Mouse (Mus musculus): ENCODE measurements around the gene Ldlrad3. TPM values are rescaled to one million over a fixed set of nuclear protein-coding genes. Genes with fewer than 3 reads are reported as not detected.

The Ldlrad3 gene
- polyA plus RNA-seq, 1 experiment from 2014 or later = 4.6 TPM

GRCm38 (mm10) chr2:101950716-101951520 lies 235.3 kb downstream of the Ldlrad3 start:
- WGBS (ENCODE audit: insufficient replicate concordance) = 65% methylated on average over 7 of the region's 7 CpGs
- Histone ChIP-seq H3K27ac (ENCODE audit: low read depth) (no peak overlapping the region), H3K9ac (replicated peaks) (no peak overlapping the region), H3K27me3 (ENCODE audit: insufficient read depth, low read length) (no peaks in the 10 kb centered on the region), H3K4me2 (ENCODE audit: low read depth, low read length) (no peak overlapping the region), H3K4me1 (ENCODE audit: insufficient read depth) (no peaks in the 10 kb centered on the region), H3K4me3 (ENCODE audit: low read depth, low read length) (no peak overlapping the region), H3K36me3 (replicated peaks; ENCODE audit: insufficient read depth, low read length) (no peaks in the 10 kb centered on the region), H3K9me3 (ENCODE audit: low read length) (no peaks in the 10 kb centered on the region)
- TF ChIP-seq CTCF (IDR thresholded peaks at IDR 0.05; ENCODE audit: low read depth) (no peak), EP300 (IDR thresholded peaks at IDR 0.05; ENCODE audit: low read depth) (no peak)
- DNase-seq = no peak
- ATAC-seq = no peak

GRCm38 (mm10) chr2:101935006-101935405 lies 251.2 kb downstream of the Ldlrad3 start:
- H3K9ac ChIP-seq (replicated peaks) = no peak overlapping the region
- TF ChIP-seq EP300 (IDR thresholded peaks at IDR 0.05; ENCODE audit: low read depth) = no peak
- TF ChIP-seq CTCF (IDR thresholded peaks at IDR 0.05; ENCODE audit: low read depth) = no peak
- no peak overlapping the region for H3K27ac ChIP-seq (ENCODE audit: low read depth)

GRCm38 (mm10) chr2:101933301-101933700 lies 252.9 kb downstream of the Ldlrad3 start:
- no peak for ATAC-seq

More at GRCm38 (mm10) chr2:101935006-101935405, 251.2 kb downstream of the Ldlrad3 start:
- Histone ChIP-seq H3K27me3 (ENCODE audit: insufficient read depth, low read length) (no peaks in the 10 kb centered on the region), H3K36me3 (replicated peaks; ENCODE audit: insufficient read depth, low read length) (no peaks in the 10 kb centered on the region), H3K4me1 (ENCODE audit: insufficient read depth) (no peaks in the 10 kb centered on the region), H3K4me2 (ENCODE audit: low read depth, low read length) (no peak overlapping the region), H3K9me3 (ENCODE audit: low read length) (no peaks in the 10 kb centered on the region), H3K4me3 (ENCODE audit: low read depth, low read length) (no peak overlapping the region)
- DNase-seq (no peak), ATAC-seq (no peak)
- 84% methylated on average over 1 of the region's 1 CpGs for WGBS (ENCODE audit: insufficient replicate concordance)

GRCm38 (mm10) chr2:101932169-101932936 lies 253.8 kb downstream of the Ldlrad3 start:
- no peak for ATAC-seq
- TF ChIP-seq EP300 (IDR thresholded peaks at IDR 0.05; ENCODE audit: low read depth) (no peak), CTCF (IDR thresholded peaks at IDR 0.05; ENCODE audit: low read depth) (no peak)
- H3K9ac ChIP-seq (replicated peaks) = no peak overlapping the region
- no peaks in the 10 kb centered on the region for H3K27me3 ChIP-seq (ENCODE audit: insufficient read depth, low read length)
- DNase-seq = no peak
- no peaks in the 10 kb centered on the region for H3K4me1 ChIP-seq (ENCODE audit: insufficient read depth)
- no peak overlapping the region for H3K4me3 ChIP-seq (ENCODE audit: low read depth, low read length)
- H3K9me3 ChIP-seq (ENCODE audit: low read length) = no peaks in the 10 kb centered on the region
- 81% methylated on average over 14 of the region's 14 CpGs for WGBS (ENCODE audit: insufficient replicate concordance)
- H3K36me3 ChIP-seq (replicated peaks; ENCODE audit: insufficient read depth, low read length) = no peaks in the 10 kb centered on the region
- no peak overlapping the region for H3K4me2 ChIP-seq (ENCODE audit: low read depth, low read length)
- H3K27ac ChIP-seq (ENCODE audit: low read depth) = no peak overlapping the region

More at GRCm38 (mm10) chr2:101933301-101933700, 252.9 kb downstream of the Ldlrad3 start:
- no peak for TF ChIP-seq CTCF (IDR thresholded peaks at IDR 0.05; ENCODE audit: low read depth)
- TF ChIP-seq EP300 (IDR thresholded peaks at IDR 0.05; ENCODE audit: low read depth) = no peak
- Histone ChIP-seq H3K4me1 (ENCODE audit: insufficient read depth) (no peaks in the 10 kb centered on the region), H3K27ac (ENCODE audit: low read depth) (no peak overlapping the region), H3K9ac (replicated peaks) (no peak overlapping the region), H3K4me2 (ENCODE audit: low read depth, low read length) (no peak overlapping the region), H3K9me3 (ENCODE audit: low read length) (no peaks in the 10 kb centered on the region), H3K36me3 (replicated peaks; ENCODE audit: insufficient read depth, low read length) (no peaks in the 10 kb centered on the region), H3K4me3 (ENCODE audit: low read depth, low read length) (no peak overlapping the region), H3K27me3 (ENCODE audit: insufficient read depth, low read length) (no peaks in the 10 kb centered on the region)
- 71% methylated on average over 3 of the region's 3 CpGs for WGBS (ENCODE audit: insufficient replicate concordance)
- DNase-seq = no peak

GRCm38 (mm10) chr2:101925591-101926188 lies 260.5 kb downstream of the Ldlrad3 start:
- Histone ChIP-seq H3K27me3 (ENCODE audit: insufficient read depth, low read length) (no peaks in the 10 kb centered on the region), H3K27ac (ENCODE audit: low read depth) (no peak overlapping the region), H3K9ac (replicated peaks) (no peak overlapping the region), H3K9me3 (ENCODE audit: low read length) (no peaks in the 10 kb centered on the region), H3K36me3 (replicated peaks; ENCODE audit: insufficient read depth, low read length) (no peaks in the 10 kb centered on the region), H3K4me2 (ENCODE audit: low read depth, low read length) (no peak overlapping the region), H3K4me1 (ENCODE audit: insufficient read depth) (peaks cover 4% of the 10 kb centered on the region; the same call in 1 of the 2 replicates), H3K4me3 (ENCODE audit: low read depth, low read length) (no peak overlapping the region)
- 83% methylated on average over 12 of the region's 12 CpGs for WGBS (ENCODE audit: insufficient replicate concordance)
- no peak for TF ChIP-seq EP300 (IDR thresholded peaks at IDR 0.05; ENCODE audit: low read depth)
- TF ChIP-seq CTCF (IDR thresholded peaks at IDR 0.05; ENCODE audit: low read depth) = no peak
- ATAC-seq (no peak), DNase-seq (no peak)

- Histone ChIP-seq H3K4me1 (ENCODE audit: insufficient read depth) (peaks cover 4% of the 10 kb centered on the region; the same call in 1 of the 2 replicates), H3K9me3 (ENCODE audit: low read length) (no peaks in the 10 kb centered on the region), H3K4me2 (ENCODE audit: low read depth, low read length) (no peak overlapping the region), H3K4me3 (ENCODE audit: low read depth, low read length) (no peak overlapping the region), H3K36me3 (replicated peaks; ENCODE audit: insufficient read depth, low read length) (no peaks in the 10 kb centered on the region), H3K9ac (replicated peaks) (no peak overlapping the region), H3K27ac (ENCODE audit: low read depth) (no peak overlapping the region), H3K27me3 (ENCODE audit: insufficient read depth, low read length) (no peaks in the 10 kb centered on the region)
- ATAC-seq (no peak), DNase-seq (no peak)
- 82% methylated on average over 3 of the region's 3 CpGs for WGBS (ENCODE audit: insufficient replicate concordance)
- TF ChIP-seq EP300 (IDR thresholded peaks at IDR 0.05; ENCODE audit: low read depth) (no peak), CTCF (IDR thresholded peaks at IDR 0.05; ENCODE audit: low read depth) (no peak)
Measured at GRCm38 (mm10) chr2:101925183-101925582, 261.0 kb downstream of the Ldlrad3 start.

All from liver, postnatal 0 days (tissue).